Mouse (Mus musculus) retina, postnatal 7 days (tissue): ENCODE measurements around the gene Dscam.
A peak's percentile ranks its signal among the peaks of the same experiment; 100 is the strongest.

Experiments used
- DNase-seq: peaks from one replicate; pipeline ENCODE4 v3.0.0-alpha.2; 2012; ENCODE audit warnings: low read depth, low spot score

Gene Dscam

GRCm38 (mm10) chr16:96767985-96768384, 402.6 kb downstream of the Dscam start:
- DNase-seq: no peak

DNA sequence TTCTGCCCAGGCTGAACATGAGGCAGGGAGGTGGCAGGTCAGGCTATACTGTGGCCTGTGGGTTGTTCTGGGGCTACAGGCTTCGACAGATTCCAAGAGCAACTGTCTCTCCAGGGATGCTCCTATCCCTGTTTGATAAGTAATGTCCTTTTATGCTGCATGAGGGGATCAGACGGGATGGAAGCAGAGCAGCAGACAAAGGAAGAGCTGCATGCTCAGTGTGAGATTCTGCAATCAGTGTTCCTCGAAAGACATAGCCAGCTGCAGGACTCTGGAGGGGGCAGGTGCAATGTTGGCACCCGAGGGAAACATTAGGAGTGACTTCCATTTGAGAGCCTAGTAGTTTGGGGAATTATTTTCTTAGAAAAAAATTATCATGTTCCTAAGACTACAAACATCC, 403.0 kb downstream of the Dscam start:
- no peak for DNase-seq

DNA sequence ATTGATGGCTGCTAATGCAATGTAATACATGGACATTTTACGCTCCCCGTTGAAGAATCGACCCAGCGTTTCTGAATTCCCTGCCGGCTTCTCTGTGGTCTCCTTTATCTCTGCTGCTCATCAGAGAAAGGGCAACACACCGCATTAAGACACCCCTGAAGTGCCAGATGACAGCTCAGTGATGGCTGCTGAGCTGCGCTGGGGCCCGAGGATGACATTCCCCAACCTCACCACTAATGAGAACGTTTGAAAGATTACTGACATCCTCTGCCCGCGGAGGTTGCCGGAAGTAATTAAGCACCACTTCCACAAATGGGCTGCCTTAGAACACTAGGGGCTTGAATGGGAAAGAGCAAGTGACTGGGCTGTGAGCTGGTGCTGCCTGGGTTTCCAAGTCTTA, 409.3 kb downstream of the Dscam start:
- DNase-seq: no peak

GRCm38 (mm10) chr16:96759081-96759603, 411.4 kb downstream of the Dscam start:
- no peak for DNase-seq

GRCm38 (mm10) chr16:96758381-96758780, 412.2 kb downstream of the Dscam start:
- DNase-seq: no peak

DNA sequence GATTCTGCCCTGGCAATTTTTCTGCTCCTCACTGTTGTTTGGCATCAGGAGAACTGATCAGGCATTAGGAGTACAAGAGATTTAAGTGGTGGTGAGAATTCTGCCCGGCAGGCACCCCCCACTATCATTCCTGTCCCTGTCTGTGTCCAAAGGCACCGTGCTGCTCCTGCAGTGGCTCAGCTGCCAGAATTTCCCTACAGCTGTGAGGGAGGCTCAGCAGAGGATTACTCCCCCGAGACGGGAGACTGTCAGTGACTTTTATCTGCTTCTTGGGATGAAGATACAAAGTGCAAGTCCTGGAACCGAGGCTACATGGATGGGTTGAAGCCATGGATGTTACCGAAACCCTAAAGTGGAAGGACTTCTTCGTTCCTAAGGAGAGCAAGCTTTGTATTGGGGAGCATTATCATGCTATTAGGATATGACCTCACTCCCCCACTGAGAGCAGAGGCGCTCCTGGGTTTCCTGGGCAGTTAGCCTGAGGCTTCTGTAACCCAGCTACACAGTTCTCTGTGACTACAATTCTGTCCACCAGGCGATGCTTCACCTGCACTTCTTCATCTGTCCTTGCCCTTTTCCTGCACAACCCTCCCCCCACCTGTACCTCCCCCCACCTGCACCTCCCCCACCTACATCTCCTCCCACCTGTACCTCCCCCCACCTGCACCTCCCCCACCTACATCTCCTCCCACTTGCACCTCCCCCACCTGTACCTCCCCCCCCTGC, 412.8 kb downstream of the Dscam start:
- no peak for DNase-seq

DNA sequence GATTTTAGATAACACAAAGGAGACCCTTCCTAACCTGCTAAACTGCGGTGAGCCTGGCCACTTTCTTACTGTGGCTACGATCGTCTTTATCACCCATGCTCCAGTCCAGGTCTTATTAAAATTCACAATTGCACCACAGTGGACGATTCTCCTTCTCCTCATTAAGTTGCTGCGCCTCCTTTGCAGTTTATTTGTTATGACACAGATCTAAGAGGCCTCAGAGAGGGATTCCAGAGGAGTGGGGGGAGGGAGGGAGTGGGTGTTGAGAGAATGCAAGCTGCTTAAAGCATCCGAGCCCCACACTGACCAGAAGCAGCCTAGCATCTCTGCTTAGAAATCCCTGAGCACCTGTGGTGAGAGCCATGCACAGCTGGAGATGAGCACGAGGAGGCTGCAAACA, 413.6 kb downstream of the Dscam start:
- peak; percentile 23 for DNase-seq

DNA sequence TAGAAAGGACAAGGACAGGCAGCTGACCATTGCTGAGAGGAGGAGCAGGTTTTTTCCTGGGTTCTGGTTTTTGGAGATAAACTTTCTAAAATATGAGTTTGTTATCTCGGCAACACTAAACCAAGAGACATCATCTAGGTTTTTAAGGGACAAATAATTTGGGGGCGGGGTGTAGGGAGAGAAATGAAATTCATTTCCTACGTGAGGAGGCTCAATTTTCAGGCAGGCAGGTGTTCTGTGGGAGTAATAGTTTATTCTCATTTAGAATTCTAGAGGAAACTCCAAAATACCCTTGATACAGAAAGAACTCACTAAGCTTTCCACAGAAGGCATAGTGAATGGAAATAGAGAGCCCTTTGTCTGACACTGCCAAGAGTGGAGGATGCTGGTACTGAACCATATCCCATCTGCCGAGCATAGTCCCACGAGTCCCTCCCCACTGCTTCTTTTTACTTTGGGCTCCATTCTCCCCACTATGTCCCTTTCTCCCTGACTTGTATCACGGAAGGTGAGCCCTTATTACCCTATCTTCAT, 415.5 kb downstream of the Dscam start:
- no peak for DNase-seq

DNA sequence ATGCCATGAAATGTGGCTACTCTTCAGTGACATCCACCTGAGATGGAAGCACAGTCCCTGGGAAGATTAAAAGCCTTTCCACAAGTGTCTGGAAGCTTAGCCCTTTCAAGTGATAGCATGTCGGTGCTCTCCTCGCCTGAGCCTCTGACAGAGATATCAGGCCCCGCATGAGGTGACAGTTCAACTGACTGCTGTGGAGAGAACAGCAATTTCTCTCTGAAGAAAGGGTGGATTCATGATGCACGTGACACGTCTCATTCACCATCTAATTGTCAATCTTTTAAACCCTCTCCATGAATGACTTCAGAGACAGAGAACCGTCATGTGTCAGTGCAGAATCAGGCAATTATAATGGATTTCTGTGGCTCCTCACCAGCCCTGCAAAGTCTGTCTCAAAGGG, 416.2 kb downstream of the Dscam start:
- no peak for DNase-seq

DNA sequence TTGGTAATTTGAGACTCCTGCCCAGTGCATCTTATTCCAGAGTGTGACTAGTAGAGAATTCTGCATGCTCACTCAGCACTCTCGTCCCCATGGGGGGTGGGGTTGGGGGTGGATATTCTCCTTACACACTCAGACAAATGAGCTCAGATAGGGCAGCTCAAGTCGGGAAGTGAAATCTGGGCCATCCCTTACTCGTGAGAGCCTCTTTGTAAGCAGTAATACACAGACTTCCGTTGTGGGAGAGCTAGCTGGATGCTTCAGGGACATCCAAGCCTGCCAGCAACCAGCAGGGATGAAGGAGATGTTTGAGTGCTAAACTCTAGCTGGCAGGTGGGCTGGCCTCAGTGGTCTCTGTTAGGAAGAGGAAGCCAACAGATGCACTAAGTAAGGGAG, 416.8 kb downstream of the Dscam start:
- no peak for DNase-seq

GRCm38 (mm10) chr16:96753164-96753780, 417.3 kb downstream of the Dscam start:
- no peak for DNase-seq

DNA sequence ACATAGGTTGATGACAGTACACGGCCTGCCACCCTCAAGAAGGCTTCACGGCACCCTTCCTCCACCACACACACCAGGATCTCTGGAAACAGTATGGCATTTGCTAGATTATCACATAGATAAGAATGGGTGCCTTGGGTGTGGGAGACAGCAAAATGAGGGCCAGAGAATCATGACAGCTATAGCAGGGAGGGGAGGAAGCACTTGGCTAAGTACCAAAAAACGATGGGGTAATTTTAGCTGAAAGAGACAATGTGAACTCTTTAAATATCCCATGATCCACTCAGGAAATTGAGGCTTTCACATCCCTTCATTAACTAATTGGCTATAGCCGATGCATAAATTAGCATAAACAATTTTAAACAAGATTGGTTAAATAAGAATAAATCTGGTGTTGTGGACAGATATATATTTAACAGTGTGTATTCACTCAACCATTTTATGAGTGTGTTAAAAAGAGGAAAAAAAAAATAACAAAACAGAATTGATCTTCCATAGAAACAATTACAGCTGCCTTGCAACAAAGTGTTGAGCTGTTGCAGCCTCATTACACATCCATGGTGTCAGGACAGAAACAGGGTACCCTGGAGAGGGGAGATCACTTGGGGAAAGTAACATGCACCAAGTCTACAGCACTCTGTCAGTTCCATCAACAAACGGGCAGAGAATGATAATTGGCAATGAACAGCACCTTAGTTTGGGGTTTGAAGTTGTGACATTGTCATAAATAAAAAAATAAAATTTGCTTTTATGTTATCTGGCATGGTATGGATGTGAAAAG, 427.9 kb downstream of the Dscam start:
- no peak for DNase-seq

DNA sequence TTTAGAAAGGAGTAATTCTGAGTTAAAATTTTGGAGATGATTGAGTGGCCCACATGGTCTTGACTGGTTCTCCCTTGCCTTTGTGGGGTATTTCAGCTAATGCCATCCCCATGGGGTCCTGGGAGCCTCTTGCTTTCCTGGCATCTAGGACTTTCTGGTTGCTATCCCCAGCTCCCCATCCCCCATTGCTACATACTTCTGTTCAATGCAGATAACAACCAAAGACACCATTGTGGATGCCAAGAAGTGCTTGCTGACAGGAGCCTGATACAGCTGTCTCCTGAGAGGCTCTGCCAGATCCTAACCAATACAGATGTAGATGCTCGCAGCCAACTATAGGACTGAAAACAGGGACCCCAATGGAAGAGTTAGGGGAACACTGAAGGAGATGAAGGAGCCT, 429.2 kb downstream of the Dscam start:
- no peak for DNase-seq

DNA sequence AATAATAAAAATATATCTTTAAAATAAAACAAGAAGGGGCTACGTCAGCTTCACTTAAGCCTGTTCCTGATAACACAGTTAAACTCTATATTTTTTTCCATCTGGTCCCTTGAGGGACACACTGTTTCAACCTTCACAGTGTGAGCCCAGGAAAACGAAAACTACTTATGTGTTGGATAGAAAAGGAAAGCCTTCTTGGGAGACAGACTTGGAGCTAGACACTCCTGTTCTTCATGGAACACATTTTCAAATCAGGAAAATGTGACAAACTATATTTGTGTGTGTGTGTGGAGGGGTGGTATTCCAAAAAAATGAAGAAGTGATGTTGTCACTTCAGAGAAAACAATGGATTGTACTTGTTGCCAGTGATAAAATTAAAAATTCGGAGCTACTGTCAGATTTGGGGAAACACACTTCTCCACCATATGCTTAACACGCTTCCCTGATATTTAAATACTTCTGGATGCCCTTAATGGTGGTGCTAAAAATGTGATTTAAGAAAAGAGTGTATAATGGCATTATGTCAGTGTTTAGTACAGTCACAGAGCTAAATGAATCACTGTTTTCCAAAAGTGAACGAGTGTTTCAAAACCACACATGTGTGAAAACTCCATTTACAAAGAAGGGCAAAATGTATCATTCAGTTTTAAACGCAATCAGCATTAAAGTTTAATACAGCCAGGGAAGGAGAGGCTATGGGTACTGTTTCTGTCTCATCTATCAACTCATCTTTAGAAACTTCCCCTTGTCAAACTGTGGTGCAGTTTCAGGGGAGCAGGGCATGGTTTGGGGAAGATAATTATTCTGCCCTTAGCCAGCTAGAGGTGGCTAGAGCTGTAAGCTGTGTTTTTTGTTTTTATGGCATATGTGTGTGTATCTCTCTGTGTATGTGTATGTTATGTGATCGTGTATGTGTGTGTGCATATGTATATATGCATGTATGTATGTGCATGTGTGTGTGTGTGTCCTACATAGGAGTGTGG, 430.2 kb downstream of the Dscam start:
- DNase-seq: no peak

GRCm38 (mm10) chr16:96736501-96736900, 434.1 kb downstream of the Dscam start:
- DNase-seq: no peak

DNA sequence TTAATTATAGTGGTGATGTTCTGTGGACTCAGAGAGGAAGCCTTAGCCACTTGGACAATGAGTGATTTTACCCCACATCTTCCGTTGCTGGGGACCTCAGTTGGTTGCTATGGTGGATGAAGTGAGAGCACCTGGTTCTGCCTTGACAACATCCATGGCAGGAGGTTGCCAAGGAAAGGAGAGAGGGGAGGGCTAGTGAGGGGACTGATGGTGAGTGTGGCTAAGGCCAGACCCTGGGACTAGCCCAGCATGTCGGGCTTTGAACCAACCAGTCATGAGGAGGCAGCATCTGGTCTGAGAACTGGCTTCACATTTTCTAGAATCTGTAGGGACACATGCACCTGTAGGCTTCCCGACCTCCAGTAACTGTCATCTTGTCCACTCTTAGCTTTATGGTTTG, 439.7 kb downstream of the Dscam start:
- no peak for DNase-seq

DNA sequence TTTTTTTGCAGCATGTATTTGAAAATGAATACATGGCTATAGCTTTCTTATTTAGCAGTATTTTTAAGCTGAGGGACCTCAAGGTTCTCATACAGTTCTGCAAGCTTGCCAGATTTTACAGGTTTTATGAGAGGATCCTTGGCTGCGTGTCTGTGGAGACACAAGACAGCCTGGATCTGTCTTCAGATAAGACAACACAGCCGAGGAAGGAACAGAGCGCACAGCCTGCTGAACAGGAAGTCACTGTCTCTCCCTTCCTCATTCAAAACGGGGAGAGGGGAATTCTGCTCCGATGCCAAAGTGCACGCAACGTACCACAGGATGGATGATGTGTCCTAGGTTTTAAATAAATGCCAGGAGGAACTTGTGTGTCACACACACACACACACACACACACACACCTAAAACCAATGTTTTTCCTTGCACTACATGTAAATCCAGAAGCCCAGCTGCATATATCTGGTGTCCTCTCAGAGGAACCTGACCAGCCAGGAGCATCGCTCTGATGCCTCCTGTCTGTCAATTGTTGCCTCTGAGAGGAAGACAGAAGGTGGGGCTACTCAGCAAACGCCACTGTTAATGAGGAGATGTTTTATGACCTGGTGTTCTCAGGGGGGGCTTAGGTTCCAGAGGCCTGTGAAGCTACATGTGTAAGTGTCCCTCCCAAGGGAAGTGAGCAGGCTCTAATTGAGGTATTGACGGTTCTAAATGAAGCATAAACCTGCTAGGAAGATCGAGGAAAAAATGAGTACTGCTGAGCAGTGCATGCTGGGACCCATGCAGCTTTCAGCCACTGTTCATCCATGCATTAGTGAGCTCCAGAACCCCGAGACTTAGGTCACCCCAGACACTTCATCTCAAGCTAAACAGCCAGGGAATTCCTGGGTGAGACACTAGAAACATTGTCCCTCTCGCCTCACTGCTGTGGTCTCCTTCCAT, 442.4 kb downstream of the Dscam start:
- DNase-seq: no peak

GRCm38 (mm10) chr16:96725071-96725724, 445.4 kb downstream of the Dscam start:
- DNase-seq: no peak

GRCm38 (mm10) chr16:96724591-96724990, 446.0 kb downstream of the Dscam start:
- DNase-seq: no peak
